Mouse (Mus musculus) MEL (cell line): Measurements from ENCODE around the gene Lrrk1.

Source experiments
- CTCF ChIP-seq, 3 experiments: IDR thresholded peaks in 2 of 3; conservative IDR thresholded peaks in 1 of 3; 2 replicates each; pipeline ENCODE4 v1.5.1; 2011 to 2012; ENCODE audit warnings: low read length in 3 of 3, low read depth in 2 of 3, mild to moderate bottlenecking in 2 of 3, improper control_type of control experiment in 1 of 3, inconsistent platforms in 1 of 3, mixed read lengths in 1 of 3, moderate library complexity in 1 of 3; ENCODE audit not compliant: control insufficient read depth in 1 of 3, insufficient read depth in 1 of 3, poor library complexity in 1 of 3, severe bottlenecking in 1 of 3
- EP300 ChIP-seq, 2 experiments: IDR thresholded peaks; 2 replicates each; pipeline ENCODE4 v1.6.1; 2011; ENCODE audit warnings: improper control_type of control experiment in 2 of 2, low read length in 2 of 2, low read depth in 1 of 2, mild to moderate bottlenecking in 1 of 2
- ETS1 ChIP-seq: IDR thresholded peaks from 2 replicates; pipeline ENCODE4 v1.6.1; 2012; ENCODE audit warnings: low read depth, mild to moderate bottlenecking, inconsistent platforms, low read length, improper control_type of control experiment, moderate library complexity
- GATA1 ChIP-seq: IDR thresholded peaks from 2 replicates; pipeline ENCODE4 v1.6.1; 2011; ENCODE audit warnings: low read depth, low read length, improper control_type of control experiment
- MAX ChIP-seq: IDR thresholded peaks from 2 replicates; pipeline ENCODE4 v1.6.1; 2011; ENCODE audit warnings: low read length, improper control_type of control experiment
- POLR2A ChIP-seq, 2 experiments: IDR thresholded peaks; 2 replicates each; pipeline ENCODE4 v1.6.1; 2011 to 2012; ENCODE audit warnings: low read length in 2 of 2, mild to moderate bottlenecking in 2 of 2, control low read depth in 1 of 2, improper control_type of control experiment in 1 of 2, low read depth in 1 of 2, moderate library complexity in 1 of 2; ENCODE audit not compliant: control insufficient read depth in 1 of 2, insufficient read depth in 1 of 2, poor library complexity in 1 of 2
- POLR2AphosphoS2 ChIP-seq: IDR thresholded peaks from 2 replicates; pipeline ENCODE4 v1.6.1; 2011; ENCODE audit warnings: low read length, improper control_type of control experiment
- USF1 ChIP-seq: IDR thresholded peaks from 2 replicates; pipeline ENCODE4 v1.6.1; 2014; ENCODE audit warnings: low read depth, mild to moderate bottlenecking, inconsistent platforms, low read length, improper control_type of control experiment, moderate library complexity

GRCm38 (mm10) chr7:66187581-66188231 lies 200.4 kb downstream of the Lrrk1 start:
- peak; percentile 61; the same call in 1 of the 2 replicates for TF ChIP-seq GATA1
- TF ChIP-seq USF1, result no peak
- peak; percentile 56 to 73 for TF ChIP-seq EP300 (IDR thresholded peaks at IDR 0.05; ENCODE audit: low read depth in 1 of 2, low read length in 2 of 2)
- no peak for TF ChIP-seq CTCF (IDR thresholded peaks at IDR 0.05 in 2 of 3, conservative IDR thresholded peaks at IDR 0.05 in 1 of 3; ENCODE audit: control insufficient read depth in 1 of 3, insufficient read depth in 1 of 3, low read depth in 2 of 3, low read length in 3 of 3, poor library complexity in 1 of 3, severe bottlenecking in 1 of 3)
- peak; percentile 75 for TF ChIP-seq ETS1
- TF ChIP-seq MAX, result no peak; the same call in 1 of the 2 replicates
- no peak for TF ChIP-seq POLR2AphosphoS2
- TF ChIP-seq POLR2A (IDR thresholded peaks at IDR 0.05; ENCODE audit: control insufficient read depth in 1 of 2, insufficient read depth in 1 of 2, low read depth in 1 of 2, low read length in 2 of 2, poor library complexity in 1 of 2), result no peak
